Mouse (Mus musculus): ENCODE data around the gene Rap2b.

Gene Rap2b

GRCm38 (mm10) chr3:61376001-61376400 is 14.6 kb downstream of the Rap2b start:
- DNase-seq (ENCODE audit: low read depth, low spot score) = no peak

- DNase-seq (ENCODE audit: low read depth, low spot score) = no peak
Observed at GRCm38 (mm10) chr3:61386368-61386767, 24.9 kb downstream of the Rap2b start.

- DNase-seq (ENCODE audit: low read depth, low spot score) = no peak
Observed at GRCm38 (mm10) chr3:61391564-61391963, 30.1 kb downstream of the Rap2b start.

- DNase-seq (ENCODE audit: low read depth, low spot score) = no peak
Observed at GRCm38 (mm10) chr3:61392881-61393280, 31.4 kb downstream of the Rap2b start.

GRCm38 (mm10) chr3:61393520-61393919 is 32.1 kb downstream of the Rap2b start:
- no peak for DNase-seq (ENCODE audit: low read depth, low spot score)

- no peak for DNase-seq (ENCODE audit: low read depth, low spot score)
Observed at GRCm38 (mm10) chr3:61395382-61395781, 33.9 kb downstream of the Rap2b start.

- DNase-seq (ENCODE audit: low read depth, low spot score) = no peak
Observed at GRCm38 (mm10) chr3:61396728-61397127, 35.3 kb downstream of the Rap2b start.

- DNase-seq (ENCODE audit: low read depth, low spot score) = no peak
Observed at GRCm38 (mm10) chr3:61400823-61401387, 39.5 kb downstream of the Rap2b start.

GRCm38 (mm10) chr3:61406921-61407320 is 45.5 kb downstream of the Rap2b start:
- no peak for DNase-seq (ENCODE audit: low read depth, low spot score)

GRCm38 (mm10) chr3:61409683-61410082 is 48.2 kb downstream of the Rap2b start:
- DNase-seq (ENCODE audit: low read depth, low spot score) = no peak

GRCm38 (mm10) chr3:61415883-61416282 is 54.4 kb downstream of the Rap2b start:
- no peak for DNase-seq (ENCODE audit: low read depth, low spot score)

Measured in forelimb bud, embryonic 11.5 days (tissue).